Mouse (Mus musculus) forebrain, embryonic 14.5 days (tissue): ENCODE data around the gene Tlr13. TPM values are rescaled to one million over a fixed set of nuclear protein-coding genes. Genes with fewer than 3 reads are reported as not detected.

Experiments
- ATAC-seq: fragments of 200-750 bp; cut with Nextera tagmentation; 2 replicates; pipeline ENCODE4 v1.8.0; 2017; ENCODE audit warnings: mild to moderate bottlenecking, moderate library complexity
- DNase-seq: peaks from one replicate; pipeline ENCODE4 v3.0.0-alpha.2; 2015; ENCODE audit warnings: low spot score
- H3K27ac ChIP-seq: fragments of 300-500 bp; sonication (generic); 2 replicates; pipeline ENCODE4 v1.5.1; 2014; ENCODE audit warnings: low read depth, mild to moderate bottlenecking, control low read depth, low read length, moderate library complexity
- H3K27me3 ChIP-seq: fragments of 300-500 bp; sonication (generic); replicated peaks from 2 replicates; pipeline ENCODE4 v1.6.1; 2014; ENCODE audit warnings: low read length, control low read depth, mixed read lengths; ENCODE audit not compliant: control insufficient read depth, insufficient read depth
- H3K36me3 ChIP-seq: fragments of 300-500 bp; sonication (generic); 2 replicates; pipeline ENCODE4 v1.6.1; 2014; ENCODE audit warnings: low read length, control low read depth; ENCODE audit not compliant: control insufficient read depth, insufficient read depth
- H3K4me1 ChIP-seq: fragments of 300-500 bp; sonication (generic); 2 replicates; pipeline ENCODE4 v1.6.1; 2014; ENCODE audit warnings: antibody characterized with exemption, low read length, control low read depth; ENCODE audit not compliant: control insufficient read depth, insufficient read depth
- H3K4me2 ChIP-seq: fragments of 300-500 bp; sonication (generic); 2 replicates; pipeline ENCODE4 v1.6.1; 2014; ENCODE audit warnings: mild to moderate bottlenecking, control low read depth, low read length
- H3K4me3 ChIP-seq: fragments of 300-500 bp; sonication (generic); 2 replicates; pipeline ENCODE4 v1.5.1; 2014; ENCODE audit warnings: low read depth, low read length, control low read depth
- H3K9ac ChIP-seq: fragments of 300-500 bp; sonication (generic); 2 replicates; pipeline ENCODE4 v1.6.1; 2014; ENCODE audit warnings: mild to moderate bottlenecking, low read length, control low read depth, moderate library complexity
- H3K9me3 ChIP-seq: fragments of 300-500 bp; sonication (generic); replicated peaks from 2 replicates; pipeline ENCODE4 v1.6.1; 2016; ENCODE audit warnings: low read length, control low read depth, mixed read lengths; ENCODE audit not compliant: control insufficient read depth
- WGBS: fragments of 180-500 bp; shearing (Covaris S2); extraction: QIAGEN DNeasy Blood & Tissue Kit; methylation state at CpG from one replicate; pipeline ENCODE4 v1.1.7; 2014; 5-methylcytosine and 5-hydroxymethylcytosine counted together
- polyA plus RNA-seq: library from polyadenylated mRNA; unstranded; fragments of >200 nt; fragmentation: Nextera tagmentation; extraction: Ambion mirVana; gene quantifications from 2 replicates; pipeline ENCODE4 v1.2.1, GENCODE M21; 2014

The Tlr13 gene
- polyA plus RNA-seq, 1 experiment from 2014 or later: 0.23 TPM

- DNase-seq (no peak), ATAC-seq (no peak)
- Histone ChIP-seq H3K27me3 (no peaks in the 10 kb centered on the region), H3K9me3 (no peaks in the 10 kb centered on the region), H3K27ac (no peak overlapping the region), H3K9ac (no peak overlapping the region), H3K4me2 (no peak overlapping the region), H3K4me1 (no peaks in the 10 kb centered on the region), H3K4me3 (no peak overlapping the region), H3K36me3 (no peaks in the 10 kb centered on the region)
- WGBS: 80% methylated on average over 12 of the region's 12 CpGs
Observed at GRCm38 (mm10) chrX:106135916-106136575, 7.0 kb upstream of the Tlr13 start.

GRCm38 (mm10) chrX:106139309-106140070, 3.5 kb upstream of the Tlr13 start:
- WGBS: 82% methylated on average over 13 of the region's 13 CpGs
- Histone ChIP-seq H3K4me1 (no peaks in the 10 kb centered on the region), H3K9ac (no peak overlapping the region), H3K27me3 (no peaks in the 10 kb centered on the region), H3K4me2 (no peak overlapping the region), H3K27ac (no peak overlapping the region), H3K36me3 (no peaks in the 10 kb centered on the region), H3K4me3 (no peak overlapping the region), H3K9me3 (no peaks in the 10 kb centered on the region)
- DNase-seq (no peak), ATAC-seq (no peak)

GRCm38 (mm10) chrX:106148185-106148584, 5.2 kb downstream of the Tlr13 start:
- no peak overlapping the region for H3K27ac ChIP-seq
- no peak overlapping the region for H3K4me2 ChIP-seq
- H3K4me3 ChIP-seq: no peak overlapping the region
- H3K4me1 ChIP-seq: no peaks in the 10 kb centered on the region
- DNase-seq (no peak), ATAC-seq (no peak)
- no peaks in the 10 kb centered on the region for H3K9me3 ChIP-seq
- H3K27me3 ChIP-seq: no peaks in the 10 kb centered on the region
- 90% methylated on average over 1 of the region's 1 CpGs for WGBS
- no peaks in the 10 kb centered on the region for H3K36me3 ChIP-seq
- no peak overlapping the region for H3K9ac ChIP-seq

- no peaks in the 10 kb centered on the region for H3K27me3 ChIP-seq
- no peak overlapping the region for H3K27ac ChIP-seq
- no peak for ATAC-seq
- 87% methylated on average over 3 of the region's 3 CpGs for WGBS
- no peak overlapping the region for H3K9ac ChIP-seq
- no peak for DNase-seq
- H3K4me3 ChIP-seq: no peak overlapping the region
- H3K4me1 ChIP-seq: no peaks in the 10 kb centered on the region
- no peaks in the 10 kb centered on the region for H3K36me3 ChIP-seq
- H3K9me3 ChIP-seq: no peaks in the 10 kb centered on the region
- no peak overlapping the region for H3K4me2 ChIP-seq
Observed at GRCm38 (mm10) chrX:106149460-106149859, 6.5 kb downstream of the Tlr13 start.

- Histone ChIP-seq H3K9me3 (no peaks in the 10 kb centered on the region), H3K27me3 (no peaks in the 10 kb centered on the region), H3K36me3 (no peaks in the 10 kb centered on the region), H3K27ac (no peak overlapping the region), H3K4me3 (no peak overlapping the region), H3K9ac (no peak overlapping the region), H3K4me1 (no peaks in the 10 kb centered on the region), H3K4me2 (no peak overlapping the region)
- ATAC-seq (no peak), DNase-seq (no peak)
Observed at GRCm38 (mm10) chrX:106154180-106154586, 11.2 kb downstream of the Tlr13 start.

- H3K9ac ChIP-seq: no peak overlapping the region
- DNase-seq: no peak
- H3K9me3 ChIP-seq: no peaks in the 10 kb centered on the region
- no peak for ATAC-seq
- 75% methylated on average over 4 of the region's 4 CpGs for WGBS
- no peaks in the 10 kb centered on the region for H3K4me1 ChIP-seq
- H3K27ac ChIP-seq: no peak overlapping the region
- H3K27me3 ChIP-seq: no peaks in the 10 kb centered on the region
- no peaks in the 10 kb centered on the region for H3K36me3 ChIP-seq
- H3K4me3 ChIP-seq: no peak overlapping the region
- H3K4me2 ChIP-seq: no peak overlapping the region
Observed at GRCm38 (mm10) chrX:106155892-106156291, 12.9 kb downstream of the Tlr13 start.

GRCm38 (mm10) chrX:106163995-106164394, 21.0 kb downstream of the Tlr13 start:
- no peaks in the 10 kb centered on the region for H3K9me3 ChIP-seq
- ATAC-seq (no peak), DNase-seq (no peak)
- no peak overlapping the region for H3K4me2 ChIP-seq
- H3K9ac ChIP-seq: no peak overlapping the region
- H3K27me3 ChIP-seq: no peaks in the 10 kb centered on the region
- 69% methylated on average over 5 of the region's 5 CpGs for WGBS
- no peaks in the 10 kb centered on the region for H3K4me1 ChIP-seq
- no peak overlapping the region for H3K27ac ChIP-seq
- H3K4me3 ChIP-seq: no peak overlapping the region
- H3K36me3 ChIP-seq: no peaks in the 10 kb centered on the region

GRCm38 (mm10) chrX:106164555-106164954, 21.6 kb downstream of the Tlr13 start:
- Histone ChIP-seq H3K4me3 (no peak overlapping the region), H3K27me3 (no peaks in the 10 kb centered on the region), H3K27ac (no peak overlapping the region), H3K36me3 (no peaks in the 10 kb centered on the region), H3K4me1 (no peaks in the 10 kb centered on the region), H3K4me2 (no peak overlapping the region), H3K9me3 (no peaks in the 10 kb centered on the region), H3K9ac (no peak overlapping the region)
- DNase-seq: no peak
- WGBS: 68% methylated on average over 5 of the region's 5 CpGs
- no peak for ATAC-seq

- ATAC-seq (no peak), DNase-seq (no peak)
- Histone ChIP-seq H3K4me3 (no peak overlapping the region), H3K4me1 (no peaks in the 10 kb centered on the region), H3K27me3 (no peaks in the 10 kb centered on the region), H3K4me2 (no peak overlapping the region), H3K36me3 (no peaks in the 10 kb centered on the region), H3K9ac (no peak overlapping the region), H3K27ac (no peak overlapping the region), H3K9me3 (no peaks in the 10 kb centered on the region)
- 88% methylated on average over 1 of the region's 1 CpGs for WGBS
Observed at GRCm38 (mm10) chrX:106165089-106165488, 22.1 kb downstream of the Tlr13 start.
